11 mouse cellular contexts compared by ENCODE assay signal in genomic region chr2:91517186-91517585, GRCm38 (mm10). TPM values are rescaled to one million over a fixed set of nuclear protein-coding genes. Genes with fewer than 3 reads are reported as not detected.
DNase-seq lines count a peak whose midpoint lies in the region; ATAC-seq lines count a peak whose summit lies in the region.
"Had no signal": no experiment of that assay in that cellular context is flagged by ENCODE, and none has a peak within 500 bp of the region (broad histone marks: within the 10 kb centered on the region; RNA-seq: fewer than 3 reads in every experiment).

No protein-coding gene starts in this region.

- no peaks in the 10 kb centered on the region for H3K27me3 ChIP-seq in lung, embryonic 16.5 days (ENCODE audit: control insufficient read depth, insufficient read depth, low read depth, low read length)

- no peak overlapping the region for H3K9ac ChIP-seq in lung, embryonic 16.5 days (ENCODE audit: low read length)

- peak; percentile 75 for ATAC-seq in lung, embryonic 16.5 days (ENCODE audit: low read depth)
- ATAC-seq: midbrain, embryonic 16.5 days had no signal

- H3K9me3 ChIP-seq in lung, embryonic 16.5 days (ENCODE audit: control insufficient read depth, low read length) = no peaks in the 10 kb centered on the region

- no peaks in the 10 kb centered on the region for H3K4me1 ChIP-seq in lung, embryonic 16.5 days (replicated peaks; ENCODE audit: control insufficient read depth, insufficient read depth, low read length)

- peak; percentile 59 for DNase-seq in layer of hippocampus, adult 11-12 months (ENCODE audit: low spot score)
- DNase-seq in layer of hippocampus, postnatal 25 days (ENCODE audit: extremely low spot score in 1 of 2, low spot score in 1 of 2) = no peak
- peak; percentile 67 for DNase-seq in Muller cell, postnatal 12 days (ENCODE audit: inconsistent ontology term)
- DNase-seq in embryo, embryonic 10.5 days (ENCODE audit: low spot score) = peak; percentile 50
- no peak for DNase-seq in adrenal gland, postnatal 36 days
- no peak for DNase-seq in adrenal gland, adult (ENCODE audit: inconsistent age in 2 of 2, low spot score in 1 of 2)
- DNase-seq in cerebellum, postnatal 14 days = no peak
- DNase-seq: cerebellum, postnatal 25 days; gastrocnemius, postnatal 36 days had no signal

- H3K36me3 ChIP-seq in lung, embryonic 16.5 days (ENCODE audit: control insufficient read depth, insufficient read depth, low read length) = peaks cover 7% of the 10 kb centered on the region

- no peak overlapping the region for H3K4me3 ChIP-seq in lung, embryonic 16.5 days (ENCODE audit: low read length)

- H3K27ac ChIP-seq in lung, embryonic 16.5 days (ENCODE audit: low read length) = no peak overlapping the region

- WGBS in lung, embryonic 16.5 days = 4% methylated on average over 2 of the region's 2 CpGs

- no peak overlapping the region for H3K4me2 ChIP-seq in lung, embryonic 16.5 days (ENCODE audit: low read depth, low read length)

RNA-seq across cellular contexts. Expression of gene Ckap5, which starts 9.4 kb away (rescaled TPM):
- 100 to 1,000 TPM; 107 to 115 TPM for total RNA-seq in layer of hippocampus, postnatal 25 days (2021)
- 75.6 and 84.9 TPM in 2 replicates for polyA plus RNA-seq in lung, embryonic 16.5 days (2015; fragmentation: Nextera tagmentation; extraction: Ambion mirVana)
- 10 to 100 TPM; 46.8 to 47.7 TPM for total RNA-seq in adrenal gland, postnatal 36 days (2021)

RNA-seq across cellular contexts. Expression of gene Lrp4, which starts 59.9 kb away (rescaled TPM):
- 10 to 100 TPM; 33.3 to 33.8 TPM for total RNA-seq in layer of hippocampus, postnatal 25 days (2021)
- 13.9 and 15.4 TPM in 2 replicates for polyA plus RNA-seq in lung, embryonic 16.5 days (2015; fragmentation: Nextera tagmentation; extraction: Ambion mirVana)
- total RNA-seq in adrenal gland, postnatal 36 days (2021) = 1 to 10 TPM; 4.3 to 4.8 TPM

Comparison
In these comparisons a context has a peak if more than half of its experiments do, and no peak if none do; other contexts are left out.
1. DNase-seq: peak in layer of hippocampus, adult 11-12 months (single experiment), Muller cell, postnatal 12 days (single experiment) and embryo, embryonic 10.5 days (single experiment); none in layer of hippocampus, postnatal 25 days (0 of 2), adrenal gland, postnatal 36 days (0 of 2), adrenal gland, adult (0 of 2) and cerebellum, postnatal 14 days (0 of 2).
2. RNA of gene Lrp4, which starts 59.9 kb away (total RNA-seq): 33.3 to 33.8 TPM in layer of hippocampus, postnatal 25 days; 4.3 to 4.8 TPM in adrenal gland, postnatal 36 days; every median in the first group is over 4 times any median in the second.